Mouse (Mus musculus): ENCODE measurements around the gene Pde7b. TPM values are rescaled to one million over a fixed set of nuclear protein-coding genes. Genes with fewer than 3 reads are reported as not detected.
A peak's percentile ranks its signal among the peaks of the same experiment; 100 is the strongest.

The Pde7b gene
- polyA plus RNA-seq, 1 experiment from 2014 or later, result 2.1 TPM

GRCm38 (mm10) chr10:20503265-20504025 is 221.4 kb downstream of the Pde7b start:
- H3K4me1 ChIP-seq (replicated peaks; ENCODE audit: insufficient read depth, low read length), result 0 out of 2 replicates have a peak, but pooled peaks cover 5% of the 10 kb centered on the region
- no peak overlapping the region for H3K4me2 ChIP-seq (ENCODE audit: low read length)
- no peak overlapping the region for H3K9ac ChIP-seq (ENCODE audit: low read depth, low read length)
- ATAC-seq (replicated peaks; ENCODE audit: low FRiP score, low read depth) (no peak; the same call in 1 of the 2 replicates), DNase-seq (ENCODE audit: low spot score) (no peak)
- no peak overlapping the region for H3K4me3 ChIP-seq (replicated peaks; ENCODE audit: low read depth, low read length)
- H3K27me3 ChIP-seq (ENCODE audit: insufficient read depth, low read length), result no peaks in the 10 kb centered on the region
- no peaks in the 10 kb centered on the region for H3K9me3 ChIP-seq (replicated peaks; ENCODE audit: low read length)
- peak; percentile 39 for TF ChIP-seq CTCF (IDR thresholded peaks at IDR 0.05; ENCODE audit: low read depth)
- no peaks in the 10 kb centered on the region for H3K36me3 ChIP-seq (ENCODE audit: insufficient read depth, low read length)
- WGBS, result 78% methylated on average over 17 of the region's 17 CpGs
- H3K27ac ChIP-seq, result 0 out of 2 replicates have a peak overlapping the region, but pooled peaks have one; percentile 13

DNA sequence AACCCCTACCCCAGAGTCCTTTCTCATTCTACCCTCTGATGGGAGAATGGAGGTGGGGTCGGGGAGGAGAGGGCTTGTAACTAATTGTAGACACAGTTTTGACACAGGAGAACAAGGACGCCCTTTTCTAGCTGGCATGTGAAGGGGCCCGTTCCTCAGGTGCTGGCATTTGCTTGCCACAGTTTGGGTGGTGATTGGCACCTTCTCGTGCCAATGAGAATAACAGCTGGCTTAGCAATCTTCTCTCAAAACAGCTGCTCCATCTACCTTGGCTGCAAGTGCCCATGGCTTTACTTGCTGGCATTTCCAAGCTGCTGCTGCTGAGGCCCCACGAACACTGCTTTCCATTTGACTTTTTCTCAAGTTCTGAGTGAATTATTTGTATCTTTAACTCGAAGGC is 223.7 kb downstream of the Pde7b start:
- Histone ChIP-seq H3K4me2 (ENCODE audit: low read length) (no peak overlapping the region), H3K4me3 (replicated peaks; ENCODE audit: low read depth, low read length) (no peak overlapping the region), H3K9me3 (replicated peaks; ENCODE audit: low read length) (no peaks in the 10 kb centered on the region), H3K4me1 (replicated peaks; ENCODE audit: insufficient read depth, low read length) (0 out of 2 replicates have a peak, but pooled peaks cover 5% of the 10 kb centered on the region), H3K27ac (no peak overlapping the region), H3K9ac (ENCODE audit: low read depth, low read length) (no peak overlapping the region), H3K36me3 (ENCODE audit: insufficient read depth, low read length) (no peaks in the 10 kb centered on the region), H3K27me3 (ENCODE audit: insufficient read depth, low read length) (no peaks in the 10 kb centered on the region)
- no peak for TF ChIP-seq CTCF (IDR thresholded peaks at IDR 0.05; ENCODE audit: low read depth)
- no peak for DNase-seq (ENCODE audit: low spot score)
- 80% methylated on average over 6 of the region's 6 CpGs for WGBS
- ATAC-seq (replicated peaks; ENCODE audit: low FRiP score, low read depth), result no peak

- Histone ChIP-seq H3K27ac (no peak overlapping the region), H3K4me3 (replicated peaks; ENCODE audit: low read depth, low read length) (no peak overlapping the region), H3K9ac (ENCODE audit: low read depth, low read length) (no peak overlapping the region), H3K4me2 (ENCODE audit: low read length) (no peak overlapping the region), H3K27me3 (ENCODE audit: insufficient read depth, low read length) (no peaks in the 10 kb centered on the region), H3K4me1 (replicated peaks; ENCODE audit: insufficient read depth, low read length) (no peaks in the 10 kb centered on the region), H3K9me3 (replicated peaks; ENCODE audit: low read length) (no peaks in the 10 kb centered on the region), H3K36me3 (ENCODE audit: insufficient read depth, low read length) (no peaks in the 10 kb centered on the region)
- DNase-seq (ENCODE audit: low spot score), result no peak
- WGBS, result 94% methylated on average over 4 of the region's 4 CpGs
- ATAC-seq (replicated peaks; ENCODE audit: low FRiP score, low read depth), result no peak
- TF ChIP-seq CTCF (IDR thresholded peaks at IDR 0.05; ENCODE audit: low read depth), result no peak
These were observed 229.8 kb downstream of the Pde7b start for GRCm38 (mm10) chr10:20495051-20495450.

DNA sequence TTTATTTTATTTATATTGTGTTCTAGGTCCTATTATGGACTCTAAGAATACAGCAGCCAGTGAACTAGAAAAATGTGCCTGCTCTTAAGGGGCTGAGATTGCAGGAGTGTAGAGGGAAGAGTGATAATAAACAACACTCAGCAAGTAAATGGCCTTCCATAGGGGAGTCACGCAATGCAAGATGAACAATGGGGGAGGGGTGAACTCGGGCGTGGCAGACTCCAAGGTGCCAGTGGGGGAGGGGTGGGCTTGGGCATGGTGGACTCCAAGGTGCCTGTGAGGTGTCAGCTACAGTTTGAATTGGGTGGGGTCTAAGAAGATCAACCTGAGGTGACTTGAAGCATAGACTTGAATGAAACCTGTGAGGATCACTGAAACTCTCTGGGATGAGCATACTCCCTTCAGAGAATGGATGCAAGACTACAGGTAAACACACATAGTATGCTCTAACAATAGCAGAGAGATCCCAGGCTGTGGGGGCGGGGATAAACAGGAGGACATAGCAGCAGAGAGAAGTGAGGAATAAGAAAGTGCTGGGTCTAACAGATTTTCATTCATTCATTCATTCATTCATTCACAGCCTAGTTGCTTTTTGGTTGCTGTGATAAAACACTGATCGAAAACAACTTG is 230.9 kb downstream of the Pde7b start:
- Histone ChIP-seq H3K9ac (ENCODE audit: low read depth, low read length) (no peak overlapping the region), H3K4me2 (ENCODE audit: low read length) (no peak overlapping the region), H3K36me3 (ENCODE audit: insufficient read depth, low read length) (no peaks in the 10 kb centered on the region), H3K4me3 (replicated peaks; ENCODE audit: low read depth, low read length) (no peak overlapping the region), H3K27me3 (ENCODE audit: insufficient read depth, low read length) (no peaks in the 10 kb centered on the region), H3K9me3 (replicated peaks; ENCODE audit: low read length) (no peaks in the 10 kb centered on the region), H3K4me1 (replicated peaks; ENCODE audit: insufficient read depth, low read length) (no peaks in the 10 kb centered on the region), H3K27ac (no peak overlapping the region)
- ATAC-seq (replicated peaks; ENCODE audit: low FRiP score, low read depth) (no peak), DNase-seq (ENCODE audit: low spot score) (no peak)
- no peak for TF ChIP-seq CTCF (IDR thresholded peaks at IDR 0.05; ENCODE audit: low read depth)
- 79% methylated on average over 5 of the region's 5 CpGs for WGBS

GRCm38 (mm10) chr10:20492216-20492964 is 232.5 kb downstream of the Pde7b start:
- no peaks in the 10 kb centered on the region for H3K9me3 ChIP-seq (replicated peaks; ENCODE audit: low read length)
- DNase-seq (ENCODE audit: low spot score), result no peak
- no peak overlapping the region for H3K4me3 ChIP-seq (replicated peaks; ENCODE audit: low read depth, low read length)
- TF ChIP-seq CTCF (IDR thresholded peaks at IDR 0.05; ENCODE audit: low read depth), result no peak
- no peak overlapping the region for H3K9ac ChIP-seq (ENCODE audit: low read depth, low read length)
- WGBS, result 73% methylated on average over 11 of the region's 11 CpGs
- ATAC-seq (replicated peaks; ENCODE audit: low FRiP score, low read depth), result no peak
- no peaks in the 10 kb centered on the region for H3K4me1 ChIP-seq (replicated peaks; ENCODE audit: insufficient read depth, low read length)
- H3K4me2 ChIP-seq (ENCODE audit: low read length), result no peak overlapping the region
- no peaks in the 10 kb centered on the region for H3K27me3 ChIP-seq (ENCODE audit: insufficient read depth, low read length)
- H3K36me3 ChIP-seq (ENCODE audit: insufficient read depth, low read length), result no peaks in the 10 kb centered on the region
- H3K27ac ChIP-seq, result no peak overlapping the region

GRCm38 (mm10) chr10:20490775-20491174 is 234.1 kb downstream of the Pde7b start:
- WGBS, result 33% methylated on average over 1 of the region's 1 CpGs
- Histone ChIP-seq H3K9ac (ENCODE audit: low read depth, low read length) (no peak overlapping the region), H3K4me2 (ENCODE audit: low read length) (no peak overlapping the region), H3K27me3 (ENCODE audit: insufficient read depth, low read length) (no peaks in the 10 kb centered on the region), H3K4me1 (replicated peaks; ENCODE audit: insufficient read depth, low read length) (no peaks in the 10 kb centered on the region; the same call in 1 of the 2 replicates), H3K27ac (no peak overlapping the region), H3K4me3 (replicated peaks; ENCODE audit: low read depth, low read length) (no peak overlapping the region), H3K9me3 (replicated peaks; ENCODE audit: low read length) (no peaks in the 10 kb centered on the region), H3K36me3 (ENCODE audit: insufficient read depth, low read length) (no peaks in the 10 kb centered on the region)
- peak; percentile 35; the same call in 1 of the 2 replicates for TF ChIP-seq CTCF (IDR thresholded peaks at IDR 0.05; ENCODE audit: low read depth)
- ATAC-seq (replicated peaks; ENCODE audit: low FRiP score, low read depth) (no peak), DNase-seq (ENCODE audit: low spot score) (no peak)

Measured in kidney, postnatal 0 days (tissue).